Mouse (Mus musculus) spleen, adult 10 weeks (tissue): Measurements from ENCODE around the gene Tanc1. TPM values are rescaled to one million over a fixed set of nuclear protein-coding genes. Genes with fewer than 3 reads are reported as not detected.

ENCODE experiments used
- polyA plus RNA-seq: library from polyadenylated mRNA; stranded (reverse); fragments of 350-450 nt; fragmentation: Illumina TruSeq; extraction: RNeasy Lipid Tissue Mini Kit (QIAGEN cat#74804); gene quantifications from one replicate; pipeline ENCODE4 v1.2.3, GENCODE M21; 2015; ENCODE audit warnings: low replicate concordance; ENCODE audit not compliant: insufficient read depth

The Tanc1 gene
- polyA plus RNA-seq, result 15.0 TPM

GRCm38 (mm10) chr2:59611831-59612732 lies at the start of gene Tanc1:
Gene Tanc1, plus strand, starts transcription at chr2:59612042.

GRCm38 (mm10) chr2:59881831-59882741 lies 270.2 kb downstream of the Tanc1 start, which contains the start of gene Wdsub1:
Gene Wdsub1, minus strand, starts transcription at chr2:59882591.

Other genes starting within 250 kb of the Tanc1 start
- gene Dapl1, start 127.4 kb upstream of the Tanc1 start, polyA plus RNA-seq, result 65.0 TPM